In the genomic region with DNA sequence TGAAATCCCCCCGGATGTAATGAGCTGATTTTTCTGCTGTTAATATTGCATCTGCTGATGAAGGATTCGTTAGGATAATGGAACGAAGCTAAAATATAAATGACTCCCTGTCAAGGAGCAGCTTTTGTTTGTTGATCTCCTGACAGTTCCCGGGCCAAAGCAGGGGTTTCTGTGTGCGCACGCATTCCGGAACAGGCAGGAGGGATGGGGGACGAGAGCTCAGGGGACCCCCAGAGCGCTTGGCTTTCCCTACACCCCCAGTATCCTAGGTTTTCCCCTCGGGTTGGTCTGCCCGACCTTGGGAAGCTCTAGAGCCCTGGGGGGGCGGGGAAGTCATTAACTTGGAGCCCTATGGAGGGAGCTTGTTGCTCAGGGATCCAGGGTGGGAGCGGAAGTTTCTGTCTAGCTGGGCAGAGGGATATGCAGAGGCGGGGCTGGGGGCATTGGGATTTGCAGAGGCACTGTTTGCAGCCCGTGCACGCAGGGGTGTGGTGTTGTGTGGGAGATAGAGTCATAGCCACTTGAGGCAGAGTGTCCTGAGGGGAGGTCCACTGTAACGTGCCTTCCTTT, we compare ENCODE assay signal across 9 mouse cellular contexts.
A peak's percentile ranks its signal among the peaks of the same experiment; 100 is the strongest.
DNase-seq lines count a peak whose midpoint lies in the region; ATAC-seq lines count a peak whose summit lies in the region.
"Had no signal": no experiment of that assay in that cellular context is flagged by ENCODE, and none has a peak within 500 bp of the region (broad histone marks: within the 10 kb centered on the region; RNA-seq: fewer than 3 reads in every experiment).

No protein-coding gene starts in this region.

- H3K9ac ChIP-seq in heart, embryonic 13.5 days: peak overlapping the region; percentile 65
- no peak overlapping the region for H3K9ac ChIP-seq in embryonic facial prominence, embryonic 13.5 days

- H3K27ac ChIP-seq in heart, embryonic 13.5 days (replicated peaks): peak overlapping the region; percentile 98
- no peak overlapping the region for H3K27ac ChIP-seq in embryonic facial prominence, embryonic 13.5 days

- peak overlapping the region; percentile 37 for H3K4me2 ChIP-seq in heart, embryonic 13.5 days
- H3K4me2 ChIP-seq in embryonic facial prominence, embryonic 13.5 days: peak overlapping the region; percentile 30; the same call in 1 of the 2 replicates

- DNase-seq in heart, adult 8-10 months (ENCODE audit: low spot score): no peak
- DNase-seq in ES-CJ7 (ENCODE audit: low read depth, low spot score): peak; percentile 59
- peak; percentile 63 for DNase-seq in lung, postnatal 14 days
- DNase-seq in cerebellum, adult 9-11 months: no peak
- no peak for DNase-seq in adrenal gland, adult 2 months
- DNase-seq in thymus, postnatal 4 days: no peak
- DNase-seq: gastrocnemius, postnatal 10 days had no signal

- peaks cover 2% of the 10 kb centered on the region; the same call in 1 of the 2 replicates for H3K27me3 ChIP-seq in heart, embryonic 13.5 days (replicated peaks)
- H3K27me3 ChIP-seq in embryonic facial prominence, embryonic 13.5 days: peaks cover 100% of the 10 kb centered on the region

- H3K36me3 ChIP-seq in heart, embryonic 13.5 days: no peaks in the 10 kb centered on the region
- H3K36me3 ChIP-seq in embryonic facial prominence, embryonic 13.5 days: no peaks in the 10 kb centered on the region

- no peak overlapping the region for H3K4me3 ChIP-seq in heart, embryonic 13.5 days
- H3K4me3 ChIP-seq in embryonic facial prominence, embryonic 13.5 days: no peak overlapping the region

- peaks cover 88% of the 10 kb centered on the region for H3K4me1 ChIP-seq in heart, embryonic 13.5 days
- peaks cover 25% of the 10 kb centered on the region for H3K4me1 ChIP-seq in embryonic facial prominence, embryonic 13.5 days

- no peaks in the 10 kb centered on the region for H3K9me3 ChIP-seq in heart, embryonic 13.5 days
- H3K9me3 ChIP-seq in embryonic facial prominence, embryonic 13.5 days: no peaks in the 10 kb centered on the region

- ATAC-seq in heart, embryonic 13.5 days (ENCODE audit: extremely low read depth, insufficient number of reproducible peaks, low FRiP score, low TSS enrichment): no peak
- no peak for ATAC-seq in embryonic facial prominence, embryonic 13.5 days (ENCODE audit: insufficient number of reproducible peaks, insufficient read depth, low FRiP score, low TSS enrichment, low read depth)

- 26% methylated on average over 17 of the region's 17 CpGs for WGBS in heart, embryonic 13.5 days
- 23% methylated on average over 17 of the region's 17 CpGs for WGBS in embryonic facial prominence, embryonic 13.5 days

Comparison
In these comparisons a context has a peak if more than half of its experiments do, and no peak if none do; other contexts are left out.
1. DNase-seq: peak in ES-CJ7 (single experiment) and lung, postnatal 14 days (single experiment); none in heart, adult 8-10 months (single experiment), cerebellum, adult 9-11 months (single experiment), adrenal gland, adult 2 months (single experiment) and thymus, postnatal 4 days (single experiment).